Mouse (Mus musculus) left cerebral cortex, postnatal 25 days (tissue): ENCODE measurements at regions not wholly inside any gene's neighbourhood (a gene's known extent, or its start where the extent isn't known, plus 50 kb on each side); places are given as distances from the start of the nearest gene placed in this dataset.

Source experiments
- DNase-seq, 2 experiments: peaks; one replicate each; pipeline ENCODE4 v3.0.0; 2022; ENCODE audit warnings: low spot score in 2 of 2, mixed read lengths in 1 of 2
- intact Hi-C: fragments of 180-260 bp; cut with DNase I; formaldehyde crosslinking; loops from one replicate; pipeline ENCODE4 v1.15.1; 2025

- intact Hi-C loops = no loop called here
- DNase-seq = no peak
Observed at GRCm38 (mm10) chr10:124945257-124945656, 444.0 kb downstream of the Slc16a7 start.

- DNase-seq = no peak
- intact Hi-C loops = no loop called here
Observed at GRCm38 (mm10) chr10:124942214-124942613, 447.1 kb downstream of the Slc16a7 start.

GRCm38 (mm10) chr10:124927218-124927617 is 462.0 kb downstream of the Slc16a7 start:
- DNase-seq = no peak
- intact Hi-C loops = no loop called here

- peak; percentile 24 to 43 for DNase-seq
- intact Hi-C loops = no loop called here
Observed at GRCm38 (mm10) chr10:124900044-124900443, 489.2 kb downstream of the Slc16a7 start.

- DNase-seq = no peak
Observed at GRCm38 (mm10) chr10:124878525-124878924, 510.7 kb downstream of the Slc16a7 start.

GRCm38 (mm10) chr10:124877706-124878105 is 511.6 kb downstream of the Slc16a7 start:
- DNase-seq = no peak
- intact Hi-C loops = no loop called here

More at GRCm38 (mm10) chr10:124878525-124878924, 510.7 kb downstream of the Slc16a7 start:
- intact Hi-C loops = no loop called here

GRCm38 (mm10) chr10:124872211-124872610 is 517.1 kb downstream of the Slc16a7 start:
- intact Hi-C loops = no loop called here

GRCm38 (mm10) chr10:124842546-124843113 is 546.6 kb downstream of the Slc16a7 start:
- intact Hi-C loops = no loop called here
- DNase-seq = no peak

More at GRCm38 (mm10) chr10:124872211-124872610, 517.1 kb downstream of the Slc16a7 start:
- DNase-seq = no peak

GRCm38 (mm10) chr10:124833930-124834329 is 555.3 kb downstream of the Slc16a7 start:
- intact Hi-C loops = no loop called here
- DNase-seq = no peak

- no peak for DNase-seq
- intact Hi-C loops = no loop called here
Observed at GRCm38 (mm10) chr10:124803997-124804614, 585.2 kb downstream of the Slc16a7 start.
